Mouse (Mus musculus): ENCODE data around the gene Sncb.
A peak's percentile ranks its signal among the peaks of the same experiment; 100 is the strongest.
"Not testable (repeated sequence)": the region's sequence is repeated elsewhere in the genome, so short reads cannot be mapped to it uniquely, and the experiment has no call there.

Sncb gene

DNA sequence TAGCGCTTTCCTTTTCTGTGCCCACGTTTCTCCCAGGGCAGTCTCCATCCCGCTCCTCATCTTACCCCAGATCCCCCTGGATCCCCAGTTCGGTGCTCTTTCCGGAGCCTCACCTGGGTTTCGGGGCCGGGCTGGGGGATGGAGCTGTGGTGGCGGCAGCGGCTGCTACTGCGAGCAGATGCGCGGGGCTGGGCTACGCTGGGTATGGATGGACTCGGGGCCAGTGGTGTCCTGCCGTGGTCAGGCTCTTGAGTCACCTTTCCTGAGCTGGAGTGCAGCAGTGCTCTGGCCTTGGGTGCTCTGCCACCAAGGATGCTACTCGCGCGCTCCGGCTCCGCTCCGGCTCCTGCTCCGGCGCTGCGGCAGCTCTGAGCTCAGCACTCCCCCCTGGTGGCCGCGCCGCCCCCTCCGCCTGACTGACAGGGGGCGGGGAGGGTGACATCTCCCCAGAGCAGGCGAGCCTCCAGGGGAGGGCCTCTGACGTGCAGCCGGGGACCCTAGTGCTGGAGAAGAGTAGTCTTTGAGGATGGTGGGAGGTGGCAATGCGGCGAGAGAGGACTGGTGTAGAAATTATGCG is at the start of gene Sncb:
Sncb (minus strand) TSS at position 404 of the 577 bp plus-strand sequence.
- DNase-seq (ENCODE audit: low read depth, low spot score), result no peak

DNA sequence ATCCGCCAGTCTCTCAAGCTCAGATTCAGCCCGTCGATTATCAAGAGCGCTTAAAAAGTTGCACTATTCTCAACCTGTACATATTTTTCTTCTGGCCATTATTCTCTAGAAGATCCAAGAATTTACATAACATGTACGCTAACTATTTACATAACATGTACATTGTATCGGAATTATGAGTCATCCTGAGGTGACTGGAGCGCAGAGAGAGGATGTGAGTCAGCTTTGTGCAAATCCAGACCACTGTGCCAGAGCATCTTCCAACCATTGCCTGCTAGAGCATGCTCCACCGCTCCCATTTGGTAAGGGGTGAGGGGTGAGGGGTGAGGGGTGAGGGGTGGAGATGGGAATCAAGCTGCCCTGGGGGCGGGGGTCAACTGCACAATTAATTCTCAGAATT is 47.0 kb upstream of the Sncb start:
- DNase-seq (ENCODE audit: low read depth, low spot score), result no peak

DNA sequence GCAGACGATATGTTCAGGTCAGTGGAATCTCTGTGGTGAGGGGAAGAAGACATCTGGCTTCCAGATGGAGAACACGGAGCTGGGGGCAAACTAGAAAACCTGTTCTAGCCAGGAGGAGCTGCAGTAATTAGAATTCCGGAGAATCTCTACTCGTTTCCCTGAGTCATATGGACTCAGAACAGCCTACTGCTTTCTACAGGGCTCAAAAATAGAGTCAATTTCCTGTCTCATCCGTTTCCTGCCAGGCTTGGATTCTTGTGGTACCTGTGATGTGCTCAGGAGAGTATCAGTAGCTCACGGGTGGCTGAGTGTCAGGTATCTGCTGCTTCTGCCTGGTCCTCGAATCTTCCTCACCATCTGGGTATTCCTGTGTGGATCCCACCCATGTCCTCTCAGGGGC is 45.1 kb upstream of the Sncb start:
- peak; percentile 67 for DNase-seq (ENCODE audit: low read depth, low spot score)

DNA sequence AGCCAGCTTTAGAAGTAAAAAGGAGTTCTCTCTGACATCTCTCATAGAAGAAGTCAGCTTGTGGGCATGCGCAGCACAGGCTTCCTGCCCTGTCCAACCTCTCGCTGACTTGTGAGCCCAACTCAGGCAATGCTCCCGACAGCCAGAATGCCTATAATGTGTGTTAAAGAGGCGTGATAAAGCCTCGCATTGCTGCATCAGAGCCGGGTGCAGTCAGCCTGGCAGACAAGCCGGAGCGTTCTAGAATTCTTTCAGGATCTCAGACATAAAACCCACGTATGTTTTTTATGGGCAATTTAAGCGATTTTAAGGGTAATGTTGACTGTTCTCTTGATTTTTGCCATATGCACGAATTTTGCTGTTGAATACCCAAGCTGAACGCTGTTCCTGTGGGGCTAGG is 41.7 kb upstream of the Sncb start:
- DNase-seq (ENCODE audit: low read depth, low spot score), result peak; percentile 39

DNA sequence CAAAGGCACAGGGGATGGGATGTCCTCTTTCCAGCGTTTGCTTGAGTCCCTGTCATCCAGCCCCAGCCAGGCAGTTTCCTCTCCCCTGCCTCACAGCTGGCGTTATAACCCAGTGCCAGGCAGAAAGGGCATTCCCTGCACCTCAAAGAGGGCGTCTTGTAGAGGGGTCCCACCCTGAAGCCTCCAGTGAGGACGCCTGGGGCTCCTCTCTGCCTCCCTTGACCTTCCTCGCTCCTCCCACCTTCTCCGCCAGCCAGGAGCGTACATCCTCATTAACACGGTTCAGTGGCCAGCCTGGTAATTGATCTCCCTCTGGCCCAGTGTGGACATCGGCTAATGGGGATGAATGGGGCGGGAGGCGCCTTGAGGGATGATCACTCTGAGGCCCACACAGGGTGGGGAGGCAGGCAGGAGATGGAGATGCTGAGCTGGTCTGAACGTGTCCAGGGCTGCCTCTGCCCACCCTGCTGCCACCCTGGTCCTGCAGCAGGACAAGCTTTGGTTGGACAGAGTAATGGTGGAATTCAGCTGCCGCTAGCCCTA is 40.1 kb upstream of the Sncb start:
- DNase-seq (ENCODE audit: low read depth, low spot score), result no peak

DNA sequence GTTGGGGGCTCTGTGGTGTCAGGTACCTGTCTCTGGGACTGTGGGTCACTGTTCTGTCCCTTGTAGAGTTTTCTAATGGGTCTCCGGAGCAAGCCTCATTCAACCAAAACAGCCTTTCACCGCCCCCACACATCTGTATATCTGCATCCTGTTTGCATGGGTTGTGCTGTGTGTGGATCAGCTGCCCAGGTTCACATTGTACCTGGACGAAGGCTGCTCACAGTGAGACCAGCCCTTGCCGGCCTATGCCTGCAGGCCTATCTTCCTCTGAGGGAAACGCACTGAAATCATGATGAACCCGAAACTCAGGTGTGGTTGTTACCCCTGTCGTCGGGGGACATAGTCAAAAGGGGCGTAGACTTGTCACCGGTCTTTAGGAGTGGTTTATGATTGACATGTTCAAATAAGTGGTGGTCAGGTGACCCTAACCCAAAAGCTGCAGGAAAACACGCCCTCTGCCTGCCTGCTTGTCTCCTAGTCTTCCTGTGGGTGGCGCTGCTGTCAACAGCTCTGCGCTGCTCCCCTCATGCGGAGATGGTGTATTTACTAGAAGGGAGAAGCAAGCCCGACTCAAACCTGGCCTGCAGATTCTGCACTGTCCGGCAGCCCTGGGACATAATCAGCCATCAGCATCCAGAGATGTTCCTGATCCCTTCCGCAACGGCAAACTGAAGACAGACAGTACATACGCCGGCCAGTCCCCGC is 38.9 kb upstream of the Sncb start:
- DNase-seq (ENCODE audit: low read depth, low spot score), result no peak

DNA sequence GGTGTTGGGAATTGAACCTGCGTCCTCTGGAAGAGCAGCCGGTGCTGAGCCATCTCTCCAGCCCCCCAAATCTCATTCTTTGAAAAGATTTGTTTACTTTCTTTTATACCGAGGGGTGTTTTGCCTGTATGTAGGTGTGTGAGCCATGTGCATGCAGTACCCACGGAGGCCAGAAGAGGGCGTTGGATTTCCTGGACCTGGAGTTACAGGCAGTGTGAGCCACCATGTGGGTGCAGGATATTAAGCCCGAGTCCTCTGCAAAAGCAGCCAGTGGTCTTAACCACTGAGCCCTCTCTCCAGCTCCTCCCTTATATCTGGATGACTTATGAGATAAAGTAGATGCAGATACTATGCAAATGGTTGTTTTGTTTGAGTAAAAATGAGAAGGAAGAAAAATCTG is 36.6 kb upstream of the Sncb start:
- DNase-seq (ENCODE audit: low read depth, low spot score), result no peak

DNA sequence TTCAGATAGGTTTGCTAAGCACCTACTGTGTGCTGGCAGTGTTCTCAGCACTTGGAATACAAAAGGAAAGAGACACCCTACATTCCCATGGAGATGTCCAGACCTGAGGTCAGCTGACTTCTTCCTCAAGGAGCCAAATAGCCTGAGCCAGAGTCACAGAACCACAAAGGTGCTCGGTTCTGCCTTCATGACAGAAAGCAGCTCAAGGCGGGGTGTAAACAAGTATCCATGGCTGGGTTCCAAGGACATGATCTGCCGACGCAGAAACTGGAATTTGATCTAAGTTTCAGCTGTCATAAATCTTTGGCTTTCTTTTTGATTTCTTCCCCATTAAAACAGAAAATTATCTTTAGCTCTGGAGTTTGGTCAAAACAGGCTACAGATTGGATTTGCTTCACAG is 33.8 kb upstream of the Sncb start:
- DNase-seq (ENCODE audit: low read depth, low spot score), result no peak

DNA sequence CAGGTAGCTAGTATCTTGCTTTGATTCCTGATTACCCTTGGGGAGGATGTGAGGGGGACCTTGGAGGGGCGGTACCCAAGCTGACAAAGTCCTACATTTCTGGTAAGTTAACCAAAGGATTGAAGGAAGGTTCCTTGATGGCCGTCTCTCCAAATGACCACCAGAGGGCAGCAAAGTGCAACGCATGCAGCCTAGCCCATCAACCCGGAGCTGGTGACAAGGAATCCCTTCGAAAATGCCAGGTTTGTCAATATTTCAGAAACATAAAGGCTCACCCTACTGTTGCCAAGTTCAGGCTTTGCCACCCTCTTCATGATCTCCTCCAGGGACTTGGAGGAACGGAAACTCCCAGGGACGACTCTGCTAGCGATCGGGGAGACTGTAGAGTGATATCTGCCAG is 33.3 kb upstream of the Sncb start:
- peak; percentile 62 for DNase-seq (ENCODE audit: low read depth, low spot score)

DNA sequence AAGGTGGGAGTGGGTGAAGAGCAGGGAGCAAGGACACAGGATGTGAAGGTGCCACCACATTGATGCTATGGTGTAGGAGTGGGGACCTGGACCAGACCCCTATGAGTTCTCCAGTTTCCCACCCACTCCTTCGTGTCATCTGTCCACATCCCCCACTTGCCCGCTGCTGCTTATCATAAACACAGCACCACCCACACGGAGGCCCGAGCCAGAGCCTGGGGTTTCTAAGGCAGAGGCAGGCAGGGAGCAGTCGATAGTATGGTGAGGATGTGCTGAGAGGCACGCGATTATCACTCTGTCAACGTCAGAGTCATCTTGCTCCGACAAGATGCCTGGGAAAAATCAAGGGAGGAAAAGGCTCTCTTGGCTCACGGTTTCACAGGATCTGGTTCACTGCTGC is 32.3 kb upstream of the Sncb start:
- DNase-seq (ENCODE audit: low read depth, low spot score), result peak; percentile 46

DNA sequence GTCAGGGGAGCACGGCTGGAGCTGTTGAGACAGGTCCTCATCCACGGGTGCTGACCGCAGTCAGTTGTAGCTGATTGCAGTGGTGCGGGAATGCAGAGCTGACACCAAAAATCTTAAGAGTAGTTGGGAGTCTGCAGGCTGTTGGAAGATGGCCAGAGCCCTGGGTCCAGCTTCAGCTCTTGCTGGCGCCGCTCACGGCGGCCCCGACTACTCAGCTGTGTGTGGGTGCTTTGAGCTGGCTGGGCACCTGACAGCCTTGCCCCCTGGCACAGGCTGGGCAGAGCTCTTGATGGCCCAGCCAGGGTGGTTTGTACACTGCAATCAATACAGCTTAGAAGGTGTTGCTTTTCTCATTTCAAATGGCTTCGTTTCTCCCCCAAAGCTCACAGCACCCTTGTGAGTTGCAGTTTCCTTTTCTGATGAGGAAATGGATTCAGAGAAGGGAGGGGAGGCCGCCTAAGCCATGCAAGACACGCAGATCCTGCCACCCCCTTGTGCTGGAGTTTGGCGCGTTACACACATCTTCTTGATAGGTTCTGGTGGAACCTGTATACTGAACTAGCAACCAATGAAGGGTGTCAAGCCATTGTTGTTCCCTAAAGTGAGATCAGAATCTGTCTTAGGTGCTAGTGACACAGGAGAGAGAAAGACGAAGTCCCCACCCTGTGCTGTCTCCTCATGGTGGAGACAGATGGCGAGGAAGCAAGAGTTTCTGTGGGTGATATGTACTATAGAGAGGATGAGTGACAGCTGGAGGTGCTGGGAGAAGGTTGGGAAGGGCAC is 31.7 kb upstream of the Sncb start:
- peak; percentile 60 for DNase-seq (ENCODE audit: low read depth, low spot score)

DNA sequence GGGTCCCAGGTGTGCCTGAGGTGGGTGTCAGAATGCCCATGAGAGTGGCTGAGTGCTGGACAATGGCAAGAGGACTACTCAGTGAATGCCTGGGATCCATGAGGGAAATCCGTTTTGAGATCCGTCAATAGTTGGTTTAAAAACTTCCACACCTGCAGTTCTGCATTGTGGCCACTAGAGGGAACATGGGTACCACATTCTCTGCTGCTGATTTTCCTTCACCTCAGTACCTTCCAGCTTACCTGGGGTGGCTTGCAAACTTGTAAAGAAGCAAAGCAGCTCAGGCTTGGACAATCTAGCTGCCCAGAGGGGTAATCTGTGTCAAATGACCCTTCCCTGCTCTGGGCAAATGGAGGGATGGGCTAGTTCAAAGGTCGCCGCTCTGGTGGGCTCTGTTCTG is 31.0 kb upstream of the Sncb start:
- DNase-seq (ENCODE audit: low read depth, low spot score), result no peak

DNA sequence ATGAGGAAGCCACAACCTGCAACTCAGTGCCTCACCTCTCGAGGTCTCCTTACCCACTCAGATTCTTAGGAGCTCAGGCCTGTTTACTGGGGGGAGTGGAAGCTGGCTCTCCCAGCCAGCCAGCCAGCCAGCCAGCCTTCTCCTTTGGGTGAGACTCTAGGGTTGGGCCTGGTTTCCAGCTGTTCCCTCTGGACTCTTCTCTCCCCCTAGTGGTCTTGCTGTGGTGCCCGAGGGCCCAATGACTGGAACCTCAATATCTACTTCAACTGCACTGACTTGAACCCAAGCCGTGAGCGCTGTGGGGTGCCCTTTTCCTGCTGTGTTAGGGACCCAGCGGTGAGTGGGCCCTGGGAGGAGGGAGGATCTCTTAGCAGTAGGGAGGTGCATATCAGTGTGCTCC is 28.4 kb upstream of the Sncb start:
- DNase-seq (ENCODE audit: low read depth, low spot score), result no peak

DNA sequence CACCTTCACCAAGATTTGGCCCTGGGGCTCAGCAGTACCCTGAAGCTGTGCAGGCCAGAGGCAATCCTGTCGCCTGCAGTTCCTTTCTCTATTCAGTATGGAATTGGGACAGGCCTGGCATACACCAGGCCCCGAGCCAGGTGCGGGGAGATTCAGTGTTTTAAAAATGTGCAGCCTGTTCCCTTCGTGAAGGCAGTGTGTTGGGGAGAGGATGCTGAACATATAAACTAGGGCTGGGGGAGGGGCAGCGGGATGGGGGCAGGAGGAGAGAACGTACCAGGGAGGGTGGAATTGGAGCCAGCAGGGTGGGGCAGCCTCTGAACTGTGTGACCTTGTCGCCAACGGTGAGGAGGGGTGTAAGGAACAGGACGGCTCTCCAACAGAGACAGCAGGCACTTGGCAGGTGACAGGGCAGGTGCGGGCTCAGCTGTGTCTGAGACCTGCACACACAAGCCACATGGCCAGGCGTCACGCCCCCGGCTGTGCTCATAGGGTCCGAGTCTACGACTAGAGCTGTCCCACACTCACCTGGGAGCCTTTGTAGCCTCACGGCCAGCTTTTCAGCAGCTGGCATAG is 27.7 kb upstream of the Sncb start:
- peak; percentile 44 for DNase-seq (ENCODE audit: low read depth, low spot score)

DNA sequence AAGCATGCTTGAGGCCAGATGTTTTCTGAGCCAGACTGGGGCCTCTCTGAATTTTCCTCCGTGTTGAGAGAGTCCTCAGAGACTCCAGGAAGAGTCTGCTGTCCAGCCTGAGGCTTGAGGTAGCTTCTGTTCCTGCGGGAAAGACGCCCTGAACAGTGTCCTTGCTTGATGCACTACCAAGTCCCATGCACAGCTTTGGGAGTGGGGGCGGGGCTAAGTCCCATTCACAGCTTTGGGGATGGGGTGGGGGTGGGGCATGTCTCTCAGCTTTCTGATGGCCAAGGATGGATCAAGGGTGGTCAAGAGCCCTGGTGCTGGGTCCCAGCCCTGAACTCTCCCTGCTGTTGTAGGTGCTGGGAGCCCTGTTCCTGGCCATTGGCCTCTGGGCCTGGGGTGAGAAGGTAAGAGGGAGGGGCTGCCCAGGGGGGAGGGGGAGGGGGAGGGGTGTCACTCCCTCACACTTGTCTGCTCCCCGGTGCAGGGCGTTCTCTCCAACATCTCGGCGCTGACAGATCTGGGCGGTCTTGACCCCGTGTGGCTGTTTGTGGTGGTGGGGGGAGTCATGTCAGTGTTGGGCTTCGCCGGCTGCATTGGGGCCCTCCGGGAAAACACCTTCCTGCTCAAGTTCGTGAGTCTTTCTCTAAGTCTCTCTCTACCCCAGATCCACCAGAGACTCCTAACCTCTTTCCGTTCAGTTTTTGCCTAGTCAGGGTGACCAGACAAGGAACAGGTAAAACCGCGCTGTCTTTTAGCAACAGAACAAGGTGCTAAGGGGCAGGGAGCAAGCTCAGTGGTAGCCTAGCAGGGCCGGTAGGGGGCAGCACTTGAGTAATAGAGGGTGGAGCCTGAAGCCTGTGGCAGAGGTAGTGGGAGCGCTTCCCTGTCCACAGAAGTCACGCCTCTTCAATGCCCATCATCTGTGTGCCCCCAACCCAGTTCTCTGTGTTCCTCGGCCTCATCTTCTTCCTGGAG is 26.1 kb upstream of the Sncb start:
- no peak for DNase-seq (ENCODE audit: low read depth, low spot score)

DNA sequence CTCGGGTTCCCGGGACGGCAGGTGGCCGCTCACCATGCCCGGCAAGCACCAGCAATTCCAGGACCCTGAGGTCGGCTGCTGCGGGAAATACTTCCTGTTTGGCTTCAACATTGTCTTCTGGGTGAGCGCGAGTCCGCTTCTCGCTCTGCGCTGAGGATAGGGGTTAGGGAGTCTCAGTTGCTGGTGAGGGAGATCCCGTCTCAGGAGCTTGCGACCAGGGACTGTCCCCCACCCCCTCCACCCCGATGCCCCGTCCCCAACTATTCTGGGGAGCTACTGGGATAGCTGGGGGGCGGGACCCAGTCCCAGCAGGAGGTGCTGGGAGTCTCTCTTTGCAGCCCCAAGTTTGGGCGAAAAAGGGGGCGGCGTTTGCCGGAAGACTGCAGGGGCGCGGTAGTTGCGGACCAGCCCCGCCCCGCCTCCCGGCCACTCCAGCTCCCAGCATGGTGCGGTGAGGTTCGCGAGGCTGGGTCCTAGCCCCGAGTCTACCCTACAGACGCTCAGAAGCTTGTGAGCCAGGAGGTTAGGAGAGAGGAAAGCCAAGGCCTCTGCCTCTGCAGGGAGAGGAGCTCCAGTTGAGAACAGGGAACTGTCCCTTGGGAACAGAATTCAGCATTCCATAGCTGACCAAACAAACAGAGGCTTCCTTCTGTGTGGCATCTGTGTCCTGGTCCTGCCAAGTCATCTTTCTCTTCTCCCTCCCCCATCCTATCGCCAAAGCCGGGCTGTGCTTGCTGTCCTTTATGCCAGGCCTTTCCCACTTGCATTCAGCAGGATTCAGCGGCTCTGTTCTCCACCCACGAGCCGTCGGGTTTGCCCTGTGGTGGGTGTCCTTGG is 23.4 kb upstream of the Sncb start:
- peak; percentile 52 for DNase-seq (ENCODE audit: low read depth, low spot score)

DNA sequence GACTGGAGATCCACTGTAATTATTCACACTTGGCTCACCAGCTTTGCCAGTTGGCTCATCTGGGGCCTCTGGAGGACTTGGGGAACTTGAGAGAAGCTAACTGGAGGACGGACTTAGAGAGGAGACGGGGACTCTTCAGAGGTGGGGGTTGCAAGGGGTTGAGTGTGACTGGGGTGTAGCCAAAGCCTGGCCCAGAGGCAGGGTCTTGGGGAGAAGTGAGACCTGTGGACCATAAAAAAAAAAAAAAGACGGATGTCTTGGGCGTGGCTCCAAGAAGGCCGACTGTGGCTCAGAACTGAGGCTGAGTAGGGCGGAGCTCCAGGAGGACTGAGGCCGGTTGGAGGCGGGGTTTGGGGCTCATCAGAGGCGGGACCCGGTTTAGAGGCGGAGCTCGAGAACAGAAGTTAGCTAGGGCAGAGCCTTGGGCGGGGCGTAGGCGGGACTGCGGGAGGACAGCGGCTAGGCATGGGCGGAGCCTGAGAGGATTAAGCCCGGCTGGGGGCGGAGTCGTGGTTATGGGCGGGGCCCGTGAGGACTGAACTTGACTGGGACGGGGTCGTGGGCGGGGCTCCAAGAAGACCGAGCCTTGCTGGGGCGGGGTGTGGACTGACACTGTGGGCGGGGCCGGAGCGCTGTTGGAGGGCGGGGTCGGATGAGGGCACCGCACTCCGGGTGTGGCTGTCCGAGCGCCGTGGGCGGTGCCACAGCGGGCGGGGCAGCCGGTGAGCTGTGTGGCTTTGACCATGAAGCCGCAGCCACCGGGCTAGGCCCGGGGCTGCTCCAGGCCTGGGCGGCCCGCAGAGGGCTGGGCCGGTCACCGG is 22.6 kb upstream of the Sncb start, which contains the start of gene Tspan17:
Tspan17 (plus strand) TSS at position 638 of the 821 bp plus-strand sequence.
- DNase-seq (ENCODE audit: low read depth, low spot score), result peak; percentile 94

DNA sequence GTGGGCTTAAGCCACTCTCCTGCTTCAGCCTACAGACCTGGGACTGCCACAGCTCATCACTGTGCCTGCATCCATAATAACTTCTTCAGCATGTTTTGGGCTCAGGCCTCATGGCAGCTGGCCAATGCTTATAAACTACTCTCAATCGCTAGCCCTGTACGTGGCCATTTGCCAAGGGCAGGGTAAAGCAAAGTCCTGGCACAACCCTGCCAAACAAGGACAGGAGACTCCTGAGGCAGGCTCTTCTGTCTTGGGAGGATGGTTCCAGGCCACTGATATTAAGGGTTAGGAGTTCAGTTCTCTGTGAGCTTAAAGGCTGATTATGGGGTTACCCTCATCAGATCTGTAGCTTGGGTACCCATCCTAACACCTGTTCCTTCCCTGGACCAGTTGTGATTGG is 21.2 kb upstream of the Sncb start:
- DNase-seq (ENCODE audit: low read depth, low spot score), result not testable (repeated sequence)

DNA sequence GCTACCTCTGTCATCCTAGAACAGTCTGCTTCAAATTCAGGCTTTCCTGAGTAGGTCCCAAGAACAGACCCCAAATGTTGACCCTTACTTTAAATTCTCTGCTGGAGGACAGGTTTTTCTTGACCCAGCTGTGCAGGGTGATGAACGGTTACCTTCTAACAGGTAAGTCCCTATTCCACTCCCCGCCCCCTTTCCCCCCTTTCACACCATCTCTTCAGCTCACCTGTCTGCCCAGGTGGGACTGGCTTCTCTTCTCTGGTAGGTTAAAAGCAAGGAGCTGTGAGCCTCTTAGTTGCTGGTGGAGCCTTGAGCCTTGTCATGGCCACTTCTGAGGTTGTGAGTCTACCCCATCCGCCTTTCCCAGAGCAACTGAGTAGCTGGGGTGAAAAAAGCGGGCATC is 17.3 kb upstream of the Sncb start, which contains the start of gene Eif4e1b:
Eif4e1b (plus strand) TSS at position 301 of the 400 bp plus-strand sequence.
- no peak for DNase-seq (ENCODE audit: low read depth, low spot score)
